ENCODE assay signal across 20 mouse cellular contexts in the genomic region with DNA sequence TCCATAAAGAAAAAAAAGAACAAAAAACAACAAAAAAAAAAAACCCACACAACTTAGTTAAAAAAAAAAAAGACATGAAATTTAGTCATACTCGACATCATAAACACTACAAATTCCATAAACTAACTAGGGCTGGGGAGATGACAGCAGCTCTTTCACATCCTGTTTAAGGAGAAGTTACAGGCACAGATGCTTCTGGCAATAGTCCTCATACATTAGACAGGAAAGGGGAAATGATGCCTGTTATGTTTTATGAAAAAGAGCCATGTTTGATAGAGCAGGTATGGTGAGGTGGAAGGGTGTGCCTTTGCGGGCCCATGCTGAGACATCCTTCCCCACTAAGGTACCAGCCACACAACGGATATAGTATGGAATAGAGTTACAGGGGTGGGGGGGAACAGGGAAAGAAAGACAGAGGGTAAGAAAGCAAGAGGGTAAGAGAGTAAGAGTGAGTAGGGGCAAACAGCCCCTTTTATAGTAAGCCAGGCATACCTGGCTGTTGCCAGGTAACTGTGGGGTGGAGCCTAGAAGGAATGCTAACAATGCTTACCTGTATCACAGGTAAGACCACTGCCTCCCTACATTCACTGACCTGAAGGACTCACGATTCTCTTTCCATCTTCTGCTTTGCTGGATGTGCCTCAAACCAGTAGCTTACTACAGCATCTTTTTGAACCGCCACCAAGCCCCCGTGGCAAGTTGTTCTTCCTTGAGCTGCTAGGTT.
"Had no signal": no experiment of that assay in that cellular context is flagged by ENCODE, and none has a peak within 500 bp of the region (broad histone marks: within the 10 kb centered on the region; RNA-seq: fewer than 3 reads in every experiment).

No protein-coding gene starts in this region.

- H3K9ac ChIP-seq: intestine, embryonic 15.5 days; kidney, embryonic 15.5 days; limb, embryonic 12.5 days; limb, embryonic 15.5 days; liver, embryonic 14.5 days; liver, postnatal 0 days; midbrain, embryonic 13.5 days; neural tube, embryonic 12.5 days; neural tube, embryonic 15.5 days had no signal

- H3K36me3 ChIP-seq: intestine, embryonic 15.5 days; limb, embryonic 12.5 days; limb, embryonic 15.5 days; midbrain, embryonic 10.5 days; neural tube, embryonic 12.5 days had no signal

- DNase-seq: kidney, adult 11 months; kidney, adult 8-10 months; kidney, postnatal 14 days; kidney, postnatal 4 days; left cerebral cortex, postnatal 4 days; liver, postnatal 0 days; lung, postnatal 36 days; right cerebral cortex, postnatal 25 days; thymus, postnatal 25 days had no signal

- H3K27me3 ChIP-seq: intestine, embryonic 15.5 days; kidney, embryonic 15.5 days; limb, embryonic 12.5 days; limb, embryonic 15.5 days; midbrain, embryonic 13.5 days; neural tube, embryonic 12.5 days; neural tube, embryonic 15.5 days had no signal

- H3K9me3 ChIP-seq: intestine, embryonic 15.5 days; kidney, embryonic 15.5 days; limb, embryonic 12.5 days; limb, embryonic 15.5 days; megakaryocyte, embryonic 14.5 days; midbrain, embryonic 10.5 days; midbrain, embryonic 13.5 days; neural tube, embryonic 12.5 days; neural tube, embryonic 15.5 days had no signal

- H3K4me1 ChIP-seq: intestine, embryonic 15.5 days; limb, embryonic 12.5 days; limb, embryonic 15.5 days; midbrain, embryonic 10.5 days; midbrain, embryonic 13.5 days; neural tube, embryonic 12.5 days; neural tube, embryonic 15.5 days had no signal

- H3K27ac ChIP-seq: intestine, embryonic 15.5 days; kidney, embryonic 15.5 days; limb, embryonic 12.5 days; limb, embryonic 15.5 days; liver, embryonic 14.5 days; midbrain, embryonic 10.5 days; midbrain, embryonic 13.5 days; neural tube, embryonic 12.5 days; neural tube, embryonic 15.5 days had no signal

- H3K4me3 ChIP-seq: intestine, embryonic 15.5 days; kidney, embryonic 15.5 days; limb, embryonic 12.5 days; limb, embryonic 15.5 days; megakaryocyte, embryonic 14.5 days; midbrain, embryonic 10.5 days; midbrain, embryonic 13.5 days; neural tube, embryonic 12.5 days; neural tube, embryonic 15.5 days had no signal

- ATAC-seq: intestine, embryonic 15.5 days; liver, postnatal 0 days; midbrain, embryonic 13.5 days had no signal

- H3K4me2 ChIP-seq: intestine, embryonic 15.5 days; kidney, embryonic 15.5 days; limb, embryonic 12.5 days; limb, embryonic 15.5 days; liver, embryonic 11.5 days; midbrain, embryonic 13.5 days; neural tube, embryonic 12.5 days; neural tube, embryonic 15.5 days had no signal
